8 mouse cellular contexts compared by ENCODE assay signal in the genomic region with DNA sequence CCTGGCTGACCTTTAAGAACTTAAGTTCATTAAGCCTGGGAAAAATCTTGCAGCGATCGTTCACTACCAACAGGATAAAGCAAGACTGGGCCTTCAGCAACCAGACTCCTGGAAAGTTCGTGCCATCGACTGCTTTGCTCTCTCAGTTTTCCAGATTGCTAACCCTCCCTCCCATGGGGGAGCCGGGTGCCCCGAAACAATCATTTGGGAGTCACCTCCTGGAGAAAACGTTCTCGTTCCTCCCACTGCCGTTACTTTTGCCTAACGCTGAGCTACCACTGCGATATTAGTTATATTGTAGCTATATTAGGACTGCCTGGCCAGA. TPM values are rescaled to one million over a fixed set of nuclear protein-coding genes. Genes with fewer than 3 reads are reported as not detected.
DNase-seq lines count a peak whose midpoint lies in the region; ATAC-seq lines count a peak whose summit lies in the region.

No protein-coding gene starts in this region.

- no peak for ATAC-seq in hindbrain, embryonic 11.5 days (ENCODE audit: low FRiP score)

- 2% methylated on average over 11 of the region's 11 CpGs for WGBS in hindbrain, embryonic 11.5 days

- H3K9ac ChIP-seq in hindbrain, embryonic 11.5 days (ENCODE audit: low read depth, low read length), result peak overlapping the region; percentile 100

- no peaks in the 10 kb centered on the region for H3K27me3 ChIP-seq in hindbrain, embryonic 11.5 days (ENCODE audit: control insufficient read depth, insufficient read depth, low read length)

- no peaks in the 10 kb centered on the region for H3K9me3 ChIP-seq in hindbrain, embryonic 11.5 days (ENCODE audit: control insufficient read depth, low read length)

- H3K4me2 ChIP-seq in hindbrain, embryonic 11.5 days (replicated peaks; ENCODE audit: low read depth, low read length), result peak overlapping the region; percentile 81

- peaks cover 4% of the 10 kb centered on the region; the same call in 1 of the 2 replicates for H3K4me1 ChIP-seq in brown adipose tissue, adult 24 weeks (ENCODE audit: control insufficient read depth, insufficient read depth, insufficient read length, low read length)
- no peaks in the 10 kb centered on the region; the same call in 1 of the 2 replicates for H3K4me1 ChIP-seq in hindbrain, embryonic 11.5 days (replicated peaks; ENCODE audit: control insufficient read depth, insufficient read depth, low read length)

- peak overlapping the region; percentile 85 for H3K27ac ChIP-seq in brown adipose tissue, adult 24 weeks (replicated peaks; ENCODE audit: low read depth, low read length)
- H3K27ac ChIP-seq in hindbrain, embryonic 11.5 days (ENCODE audit: low read depth, low read length), result no peak overlapping the region

- peaks cover 6% of the 10 kb centered on the region for H3K36me3 ChIP-seq in hindbrain, embryonic 11.5 days (ENCODE audit: control insufficient read depth, insufficient read depth, low read length)

- peak; percentile 14 to 21 for DNase-seq in layer of hippocampus, postnatal 36 days
- DNase-seq in layer of hippocampus, adult 9-11 months, result no peak
- no peak for DNase-seq in hindbrain, embryonic 11.5 days (ENCODE audit: low spot score)
- DNase-seq in mesoderm, embryonic 11.5 days (ENCODE audit: low read depth, low spot score), result peak; percentile 12
- DNase-seq in T-cell, adult 2 months (ENCODE audit: low spot score), result no peak
- no peak for DNase-seq in urinary bladder, postnatal 25 days (ENCODE audit: low spot score)
- DNase-seq in cerebellum, adult 11 months, result no peak

- peak overlapping the region; percentile 95 for H3K4me3 ChIP-seq in brown adipose tissue, adult 24 weeks (ENCODE audit: insufficient read depth, low read depth, low read length)
- H3K4me3 ChIP-seq in hindbrain, embryonic 11.5 days (ENCODE audit: low read depth, low read length), result peak overlapping the region; percentile 98

RNA-seq across cellular contexts. Expression of a gene that starts 0.9 kb away (rescaled TPM):
- 100 to 1,000 TPM; 118 to 119 TPM for total RNA-seq in layer of hippocampus, postnatal 36 days (2021)
- 86.8 and 89.5 TPM in 2 replicates for polyA plus RNA-seq in brown adipose tissue, adult 24 weeks (2012; ENCODE audit: insufficient read depth, insufficient read length, missing spikeins)
- polyA plus RNA-seq in hindbrain, embryonic 11.5 days (2014; fragmentation: Nextera tagmentation; extraction: Ambion mirVana), result 698 and 723 TPM in 2 replicates

RNA-seq across cellular contexts. Expression of a gene that starts 16.7 kb away (rescaled TPM):
- not detected for total RNA-seq in layer of hippocampus, postnatal 36 days (2021)
- not detected in 2 replicates for polyA plus RNA-seq in brown adipose tissue, adult 24 weeks (2012; ENCODE audit: insufficient read depth, insufficient read length, missing spikeins)
- polyA plus RNA-seq in hindbrain, embryonic 11.5 days (2014; fragmentation: Nextera tagmentation; extraction: Ambion mirVana), result not detected in 2 replicates

Comparison
In these comparisons a context has a peak if more than half of its experiments do, and no peak if none do; other contexts are left out.
1. DNase-seq: peak in layer of hippocampus, postnatal 36 days (2 of 2) and mesoderm, embryonic 11.5 days (single experiment); none in layer of hippocampus, adult 9-11 months (single experiment), hindbrain, embryonic 11.5 days (single experiment), T-cell, adult 2 months (single experiment), urinary bladder, postnatal 25 days (single experiment) and cerebellum, adult 11 months (single experiment).